Mouse (Mus musculus) urinary bladder, postnatal 36 days (tissue): ENCODE results near the gene Zfp978.
"Not testable (repeated sequence)": the region's sequence is repeated elsewhere in the genome, so short reads cannot be mapped to it uniquely, and the experiment has no call there.

Experiments used
- DNase-seq, 2 experiments: peaks; one replicate each; pipeline ENCODE4 v3.0.0; 2022; ENCODE audit warnings: low spot score in 2 of 2, mixed read lengths in 1 of 2

The Zfp978 gene

GRCm38 (mm10) chr4:147407463-147407822 lies 46.3 kb downstream of the Zfp978 start:
- no peak for DNase-seq

DNA sequence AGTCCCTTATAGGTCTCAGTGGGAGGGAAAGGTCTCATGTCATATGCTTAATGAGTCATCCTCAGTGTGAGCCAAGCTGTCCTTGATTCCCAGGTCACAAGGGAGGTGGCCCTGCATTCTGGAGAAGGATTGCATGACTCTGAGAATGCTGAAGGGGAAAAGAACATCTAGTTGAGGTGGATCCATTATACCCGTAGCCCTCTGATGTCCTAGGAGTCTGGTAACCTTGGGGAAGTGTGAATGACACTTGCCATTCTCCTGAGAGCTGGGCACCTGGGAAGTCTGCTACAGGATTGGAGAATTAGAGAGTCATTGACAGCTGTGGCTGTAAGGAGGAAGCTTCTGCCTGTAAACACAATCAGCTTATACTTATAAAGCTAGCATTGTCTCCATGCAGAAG lies 55.3 kb downstream of the Zfp978 start:
- not testable (repeated sequence) for DNase-seq

GRCm38 (mm10) chr4:147417157-147417778 lies 56.2 kb downstream of the Zfp978 start:
- no peak for DNase-seq

GRCm38 (mm10) chr4:147417921-147418320 lies 56.8 kb downstream of the Zfp978 start:
- no peak for DNase-seq

DNA sequence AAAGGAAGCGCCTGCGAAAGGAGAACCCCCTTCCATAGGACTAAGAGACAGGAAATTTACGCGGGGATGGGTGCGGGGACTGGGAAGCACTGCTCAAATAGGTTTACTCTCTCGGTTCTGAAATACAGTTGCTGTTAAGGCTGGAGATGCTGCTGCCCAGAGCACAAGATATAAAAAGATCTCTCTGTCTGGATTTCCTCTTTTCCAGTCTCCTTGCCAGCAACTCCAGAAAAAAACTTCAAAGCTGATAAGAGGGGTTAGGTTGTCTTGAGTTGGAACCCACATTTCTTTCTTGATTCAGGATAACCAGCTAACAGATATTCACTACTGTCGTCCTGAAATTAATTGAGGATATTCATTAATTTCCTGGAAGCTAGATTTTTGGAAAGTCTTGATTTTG lies 57.2 kb downstream of the Zfp978 start:
- not testable (repeated sequence) for DNase-seq

GRCm38 (mm10) chr4:147419190-147419589 lies 58.1 kb downstream of the Zfp978 start:
- DNase-seq, result not testable (repeated sequence)

DNA sequence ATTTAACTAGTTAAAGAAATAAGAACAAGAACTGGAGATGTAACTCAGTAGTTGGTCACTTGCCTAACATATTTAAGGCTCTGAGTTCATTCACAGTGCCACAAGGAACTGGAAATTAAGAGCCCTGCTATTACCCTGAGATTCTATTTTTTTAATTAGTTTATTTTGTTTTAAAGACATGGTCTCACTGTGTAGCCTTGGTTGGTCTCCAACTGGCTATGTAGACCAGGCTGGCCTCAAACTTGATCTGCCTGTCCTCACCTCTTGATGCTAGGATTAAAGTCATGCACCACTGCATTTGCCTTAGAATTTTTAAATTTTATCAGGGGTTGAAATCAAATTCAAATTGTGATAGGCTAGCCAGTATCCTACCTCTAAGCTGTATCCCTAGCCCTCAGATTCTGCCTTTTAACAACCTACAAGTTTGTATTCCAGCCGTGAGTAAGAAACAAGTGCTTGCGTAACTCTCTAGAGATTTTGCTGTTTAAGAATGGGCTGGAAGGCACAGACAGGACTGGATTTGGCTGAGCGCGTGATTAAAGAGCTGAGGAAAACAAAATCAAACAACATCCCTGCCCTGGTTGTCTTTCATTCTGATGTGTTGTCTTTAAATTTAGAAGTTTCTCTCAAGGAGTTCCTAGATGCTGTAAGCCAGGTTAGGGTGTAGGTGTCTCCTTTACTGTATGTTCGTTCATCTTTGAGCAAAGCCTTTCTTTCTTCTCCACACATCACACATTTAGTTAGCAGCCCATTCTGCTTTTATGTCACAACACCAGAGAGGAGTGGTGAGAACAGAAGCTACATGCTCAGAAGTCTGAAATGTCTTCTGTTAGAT lies 58.9 kb downstream of the Zfp978 start:
- DNase-seq, result not testable (repeated sequence)

- DNase-seq, result no peak
Observed at GRCm38 (mm10) chr4:147420794-147421193, 59.7 kb downstream of the Zfp978 start.

- DNase-seq, result not testable (repeated sequence)
Observed at GRCm38 (mm10) chr4:147421316-147421715, 60.2 kb downstream of the Zfp978 start.

DNA sequence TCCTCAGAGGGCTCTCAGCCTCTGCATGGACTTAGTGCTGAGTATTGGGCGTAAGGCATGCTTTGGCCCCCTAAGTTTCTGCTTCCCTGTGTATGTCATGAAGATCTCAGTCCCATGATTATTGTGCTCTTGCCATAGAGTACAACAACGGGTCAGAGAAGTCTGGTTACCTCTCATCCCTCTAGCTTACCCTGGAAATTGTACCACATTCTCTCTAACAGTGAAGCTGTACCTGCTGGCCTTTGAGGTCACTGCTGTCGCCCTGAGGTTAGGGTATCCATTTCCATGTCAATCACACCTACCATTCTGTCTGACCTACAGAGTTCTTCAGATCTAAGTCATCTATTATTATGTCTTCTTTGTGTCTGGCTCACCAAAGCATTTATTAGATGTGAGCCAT lies 62.0 kb downstream of the Zfp978 start:
- no peak for DNase-seq

- no peak for DNase-seq
Observed at GRCm38 (mm10) chr4:147423641-147424298, 62.7 kb downstream of the Zfp978 start.

DNA sequence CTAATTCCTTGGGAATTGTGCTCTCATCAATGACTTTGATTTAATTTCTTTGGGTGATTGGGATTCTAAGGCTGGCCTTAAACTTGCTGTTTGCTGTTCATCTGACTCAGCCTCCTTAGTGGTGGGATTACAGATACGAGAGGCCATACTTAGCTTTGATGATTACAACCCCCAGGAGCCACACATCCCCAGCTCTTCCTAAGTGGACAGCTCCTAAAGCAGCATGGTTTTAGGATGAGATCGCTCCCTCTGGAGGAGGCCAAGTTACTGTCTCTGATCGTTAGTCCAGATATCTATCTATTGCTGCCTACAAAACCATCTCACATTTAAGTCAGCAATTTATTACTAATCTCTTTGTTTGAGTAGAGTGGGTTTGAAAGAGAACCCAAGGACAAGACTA lies 63.3 kb downstream of the Zfp978 start:
- DNase-seq, result not testable (repeated sequence)

GRCm38 (mm10) chr4:147425615-147426347 lies 64.7 kb downstream of the Zfp978 start:
- not testable (repeated sequence) for DNase-seq

DNA sequence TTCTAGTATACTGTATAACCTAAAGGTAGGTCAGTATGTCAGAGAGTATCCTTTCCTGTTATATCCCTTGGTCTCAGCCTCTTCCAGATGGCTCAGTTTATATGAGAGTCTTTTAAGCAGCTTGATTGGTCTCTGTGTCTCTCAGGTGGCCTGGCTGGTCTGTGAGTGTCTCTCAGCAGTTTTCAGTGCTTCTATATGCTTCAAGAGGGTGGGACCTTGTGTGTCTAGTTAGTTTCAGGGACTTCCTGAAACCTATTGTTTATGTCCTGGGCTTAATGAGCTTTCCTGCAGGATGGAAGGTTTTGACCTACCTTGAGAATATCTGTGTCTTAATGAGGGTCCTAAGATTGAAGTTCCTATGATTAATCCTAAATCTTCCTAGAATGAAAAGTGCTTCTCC lies 69.5 kb downstream of the Zfp978 start:
- DNase-seq, result no peak

GRCm38 (mm10) chr4:147431696-147432442 lies 70.8 kb downstream of the Zfp978 start:
- not testable (repeated sequence) for DNase-seq

GRCm38 (mm10) chr4:147432443-147432790 lies 71.3 kb downstream of the Zfp978 start:
- no peak for DNase-seq

- DNase-seq, result no peak
Observed at GRCm38 (mm10) chr4:147433017-147433416, 71.9 kb downstream of the Zfp978 start.

DNA sequence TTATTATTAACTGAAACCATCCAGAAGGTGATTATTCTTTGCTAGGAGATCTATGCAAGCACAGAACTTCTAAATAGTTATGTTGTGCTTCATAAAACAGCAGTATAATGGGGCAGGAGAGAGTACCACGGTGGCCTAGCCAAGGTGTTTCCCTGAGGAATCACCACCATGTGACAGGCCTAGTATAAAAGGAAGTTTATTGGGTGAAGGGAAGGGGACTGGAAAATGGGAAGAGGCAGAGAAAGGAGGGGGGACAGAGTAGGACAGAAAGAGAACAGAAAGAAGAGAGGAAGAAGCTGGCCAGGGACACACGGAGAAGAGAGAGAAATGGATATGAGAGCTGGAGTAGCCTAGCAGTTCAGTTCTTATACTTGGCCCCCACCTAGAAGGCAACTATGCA lies 72.8 kb downstream of the Zfp978 start:
- no peak for DNase-seq
